Mouse (Mus musculus): ENCODE data around the gene Rhox2f. TPM values are rescaled to one million over a fixed set of nuclear protein-coding genes. Genes with fewer than 3 reads are reported as not detected.

The Rhox2f gene
- total and polyA plus RNA-seq, 2 experiments from 2014 or later: not detected

Other genes starting within 250 kb of the Rhox2f start
- not detected in 2 replicates for gene Rhox3a2, start 191.4 kb upstream of the Rhox2f start, total RNA-seq (2014; rRNA removed; ENCODE audit: low replicate concordance)
- gene Rhox3a2, start 191.4 kb upstream of the Rhox2f start, polyA plus RNA-seq (2015; fragmentation: Nextera tagmentation; extraction: Ambion mirVana): not detected in 2 replicates
- gene Rhox4a2, start 180.6 kb upstream of the Rhox2f start, total RNA-seq (2014; rRNA removed; ENCODE audit: low replicate concordance): not detected in 2 replicates
- 0.22 TPM in 2 replicates for gene Rhox4a2, start 180.6 kb upstream of the Rhox2f start, polyA plus RNA-seq (2015; fragmentation: Nextera tagmentation; extraction: Ambion mirVana)
- gene Rhox2b, start 159.3 kb upstream of the Rhox2f start, total RNA-seq (2014; rRNA removed; ENCODE audit: low replicate concordance): not detected in 2 replicates
- gene Rhox2b, start 159.3 kb upstream of the Rhox2f start, polyA plus RNA-seq (2015; fragmentation: Nextera tagmentation; extraction: Ambion mirVana): not detected in 2 replicates
- not detected in 2 replicates for gene Rhox4b, start 138.9 kb upstream of the Rhox2f start, total RNA-seq (2014; rRNA removed; ENCODE audit: low replicate concordance)
- gene Rhox4b, start 138.9 kb upstream of the Rhox2f start, polyA plus RNA-seq (2015; fragmentation: Nextera tagmentation; extraction: Ambion mirVana): not detected in 2 replicates
- not detected in 2 replicates for gene Rhox2c, start 117.7 kb upstream of the Rhox2f start, total RNA-seq (2014; rRNA removed; ENCODE audit: low replicate concordance)
- gene Rhox2c, start 117.7 kb upstream of the Rhox2f start, polyA plus RNA-seq (2015; fragmentation: Nextera tagmentation; extraction: Ambion mirVana): not detected in 2 replicates
- not detected in 2 replicates for gene Rhox3c, start 112.8 kb upstream of the Rhox2f start, total RNA-seq (2014; rRNA removed; ENCODE audit: low replicate concordance)
- 0.11 TPM in 1 of 2 replicates, not detected in the other for gene Rhox3c, start 112.8 kb upstream of the Rhox2f start, polyA plus RNA-seq (2015; fragmentation: Nextera tagmentation; extraction: Ambion mirVana)
- gene Rhox4c, start 91.1 kb upstream of the Rhox2f start, total RNA-seq (2014; rRNA removed; ENCODE audit: low replicate concordance): not detected in 2 replicates
- not detected in 2 replicates for gene Rhox4c, start 91.1 kb upstream of the Rhox2f start, polyA plus RNA-seq (2015; fragmentation: Nextera tagmentation; extraction: Ambion mirVana)
- not detected in 2 replicates for gene Rhox2d, start 78.0 kb upstream of the Rhox2f start, total RNA-seq (2014; rRNA removed; ENCODE audit: low replicate concordance)
- not detected in 2 replicates for gene Rhox2d, start 78.0 kb upstream of the Rhox2f start, polyA plus RNA-seq (2015; fragmentation: Nextera tagmentation; extraction: Ambion mirVana)
- not detected in 2 replicates for gene Rhox4d, start 57.0 kb upstream of the Rhox2f start, total RNA-seq (2014; rRNA removed; ENCODE audit: low replicate concordance)
- gene Rhox4d, start 57.0 kb upstream of the Rhox2f start, polyA plus RNA-seq (2015; fragmentation: Nextera tagmentation; extraction: Ambion mirVana): not detected in 2 replicates
- not detected in 2 replicates for gene Rhox2e, start 41.0 kb upstream of the Rhox2f start, total RNA-seq (2014; rRNA removed; ENCODE audit: low replicate concordance)
- not detected in 2 replicates for gene Rhox2e, start 41.0 kb upstream of the Rhox2f start, polyA plus RNA-seq (2015; fragmentation: Nextera tagmentation; extraction: Ambion mirVana)
- gene Rhox3e, start 29.4 kb upstream of the Rhox2f start, total RNA-seq (2014; rRNA removed; ENCODE audit: low replicate concordance): not detected in 2 replicates
- not detected in 2 replicates for gene Rhox3e, start 29.4 kb upstream of the Rhox2f start, polyA plus RNA-seq (2015; fragmentation: Nextera tagmentation; extraction: Ambion mirVana)
- gene Rhox4e, start 14.0 kb upstream of the Rhox2f start, total RNA-seq (2014; rRNA removed; ENCODE audit: low replicate concordance): not detected in 2 replicates
- not detected in 2 replicates for gene Rhox4e, start 14.0 kb upstream of the Rhox2f start, polyA plus RNA-seq (2015; fragmentation: Nextera tagmentation; extraction: Ambion mirVana)
- gene Rhox3f, start 9.6 kb downstream of the Rhox2f start, total RNA-seq (2014; rRNA removed; ENCODE audit: low replicate concordance): not detected in 2 replicates
- gene Rhox3f, start 9.6 kb downstream of the Rhox2f start, polyA plus RNA-seq (2015; fragmentation: Nextera tagmentation; extraction: Ambion mirVana): not detected in 2 replicates
- gene Rhox4f, start 36.3 kb downstream of the Rhox2f start, total RNA-seq (2014; rRNA removed; ENCODE audit: low replicate concordance): not detected in 2 replicates
- not detected in 2 replicates for gene Rhox4f, start 36.3 kb downstream of the Rhox2f start, polyA plus RNA-seq (2015; fragmentation: Nextera tagmentation; extraction: Ambion mirVana)
- not detected in 2 replicates for gene Rhox3g, start 57.2 kb downstream of the Rhox2f start, total RNA-seq (2014; rRNA removed; ENCODE audit: low replicate concordance)
- gene Rhox3g, start 57.2 kb downstream of the Rhox2f start, polyA plus RNA-seq (2015; fragmentation: Nextera tagmentation; extraction: Ambion mirVana): not detected in 2 replicates
- not detected in 2 replicates for gene Rhox2g, start 72.1 kb downstream of the Rhox2f start, total RNA-seq (2014; rRNA removed; ENCODE audit: low replicate concordance)
- not detected in 2 replicates for gene Rhox2g, start 72.1 kb downstream of the Rhox2f start, polyA plus RNA-seq (2015; fragmentation: Nextera tagmentation; extraction: Ambion mirVana)
- gene Rhox4g, start 79.9 kb downstream of the Rhox2f start, total RNA-seq (2014; rRNA removed; ENCODE audit: low replicate concordance): not detected in 2 replicates
- gene Rhox4g, start 79.9 kb downstream of the Rhox2f start, polyA plus RNA-seq (2015; fragmentation: Nextera tagmentation; extraction: Ambion mirVana): not detected in 2 replicates
- not detected in 2 replicates for gene Rhox3h, start 97.4 kb downstream of the Rhox2f start, total RNA-seq (2014; rRNA removed; ENCODE audit: low replicate concordance)
- gene Rhox3h, start 97.4 kb downstream of the Rhox2f start, polyA plus RNA-seq (2015; fragmentation: Nextera tagmentation; extraction: Ambion mirVana): not detected in 2 replicates
- not detected in 2 replicates for gene Rhox2h, start 101.9 kb downstream of the Rhox2f start, total RNA-seq (2014; rRNA removed; ENCODE audit: low replicate concordance)
- gene Rhox2h, start 101.9 kb downstream of the Rhox2f start, polyA plus RNA-seq (2015; fragmentation: Nextera tagmentation; extraction: Ambion mirVana): not detected in 2 replicates
- gene Rhox5, start 233.4 kb downstream of the Rhox2f start, total RNA-seq (2014; rRNA removed; ENCODE audit: low replicate concordance): 0.54 TPM in 1 of 2 replicates, not detected in the other
- gene Rhox5, start 233.4 kb downstream of the Rhox2f start, polyA plus RNA-seq (2015; fragmentation: Nextera tagmentation; extraction: Ambion mirVana): 8.0 and 8.4 TPM in 2 replicates

Measured in heart, postnatal 0 days (tissue).